8 mouse cellular contexts compared by ENCODE assay signal in the genomic region with DNA sequence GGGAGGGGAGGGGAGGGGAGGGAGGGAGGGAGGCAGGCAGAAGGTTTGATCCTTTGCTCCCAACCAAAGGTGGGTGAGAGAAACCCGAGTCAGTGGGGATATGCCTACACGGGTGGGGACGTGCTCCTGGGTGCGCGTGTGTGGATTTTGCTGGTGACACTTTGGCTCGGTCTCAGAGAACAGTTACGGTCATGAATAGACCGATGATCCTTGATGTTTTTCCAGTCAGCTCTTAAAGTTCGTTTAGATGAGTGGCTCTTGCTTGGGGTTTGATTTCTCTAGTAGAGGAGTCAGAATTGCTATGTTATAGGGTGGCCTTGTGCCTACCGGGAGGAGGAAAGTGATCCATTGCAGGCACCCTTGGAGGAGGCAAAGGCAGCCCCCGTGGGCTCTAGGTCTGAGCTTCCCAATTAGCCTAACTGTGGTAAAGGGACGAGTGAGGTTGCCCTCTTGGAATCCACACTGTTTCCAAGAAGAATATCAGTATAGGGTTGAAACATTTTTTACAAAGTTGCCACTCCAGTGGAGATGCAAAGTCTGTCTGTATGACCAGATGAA. TPM values are rescaled to one million over a fixed set of nuclear protein-coding genes. Genes with fewer than 3 reads are reported as not detected.
DNase-seq lines count a peak whose midpoint lies in the region; ATAC-seq and TF ChIP-seq lines count a peak whose summit lies in the region.

No protein-coding gene starts in this region.

- WGBS in neural tube, embryonic 11.5 days: 7% methylated on average over 12 of the region's 12 CpGs
- 16% methylated on average over 12 of the region's 12 CpGs for WGBS in intestine, postnatal 0 days
- 17% methylated on average over 12 of the region's 12 CpGs for WGBS in small intestine, adult 2 months

- peak overlapping the region; percentile 70 for H3K4me2 ChIP-seq in neural tube, embryonic 11.5 days (ENCODE audit: low read depth)
- peak overlapping the region; percentile 98 for H3K4me2 ChIP-seq in intestine, postnatal 0 days (replicated peaks; ENCODE audit: low read depth)

- no peak for ATAC-seq in neural tube, embryonic 11.5 days (ENCODE audit: insufficient read depth, low FRiP score, low TSS enrichment)
- ATAC-seq in intestine, postnatal 0 days: no peak

- no peaks in the 10 kb centered on the region for H3K9me3 ChIP-seq in neural tube, embryonic 11.5 days (ENCODE audit: control insufficient read depth, low read length)
- H3K9me3 ChIP-seq in intestine, postnatal 0 days (ENCODE audit: control insufficient read depth): no peaks in the 10 kb centered on the region

- TF ChIP-seq POLR2A in small intestine, adult 2 months (IDR thresholded peaks at IDR 0.05; ENCODE audit: low read depth, low read length): no peak

- TF ChIP-seq CTCF in intestine, postnatal 0 days (IDR thresholded peaks at IDR 0.05; ENCODE audit: low read depth): no peak
- TF ChIP-seq CTCF in small intestine, adult 2 months (IDR thresholded peaks at IDR 0.05; ENCODE audit: extremely low read depth, insufficient read length, insufficient replicate concordance, low read depth, low read length): no peak

- peaks cover 8% of the 10 kb centered on the region for H3K4me1 ChIP-seq in neural tube, embryonic 11.5 days (ENCODE audit: control insufficient read depth, insufficient read depth, low read length)
- no peaks in the 10 kb centered on the region for H3K4me1 ChIP-seq in intestine, postnatal 0 days (replicated peaks; ENCODE audit: control insufficient read depth, insufficient read depth, low read length)
- H3K4me1 ChIP-seq in small intestine, adult 2 months (ENCODE audit: control insufficient read depth, insufficient read depth, insufficient read length, low read length): peaks cover 4% of the 10 kb centered on the region; the same call in 1 of the 2 replicates

- H3K27ac ChIP-seq in neural tube, embryonic 11.5 days (ENCODE audit: low read depth, low read length): no peak overlapping the region
- H3K27ac ChIP-seq in intestine, postnatal 0 days (ENCODE audit: low read depth, low read length): no peak overlapping the region
- H3K27ac ChIP-seq in small intestine, adult 2 months (ENCODE audit: insufficient read depth, low read depth, low read length): peak overlapping the region; percentile 31

- H3K36me3 ChIP-seq in neural tube, embryonic 11.5 days (ENCODE audit: control insufficient read depth, insufficient read depth, low read length): no peaks in the 10 kb centered on the region
- peaks cover 6% of the 10 kb centered on the region; the same call in 1 of the 2 replicates for H3K36me3 ChIP-seq in intestine, postnatal 0 days (ENCODE audit: control insufficient read depth, insufficient read depth)
- H3K36me3 ChIP-seq in small intestine, adult 2 months (ENCODE audit: control insufficient read depth, insufficient read depth, low read length): peaks cover 2% of the 10 kb centered on the region; the same call in 1 of the 2 replicates

- H3K9ac ChIP-seq in neural tube, embryonic 11.5 days (ENCODE audit: low read length): 0 out of 2 replicates have a peak overlapping the region, but pooled peaks have one; percentile 24
- peak overlapping the region; percentile 48; the same call in 1 of the 2 replicates for H3K9ac ChIP-seq in intestine, postnatal 0 days (ENCODE audit: low read depth, low read length)

- peak overlapping the region; percentile 67 for H3K4me3 ChIP-seq in neural tube, embryonic 11.5 days (ENCODE audit: low read depth, low read length)
- peak overlapping the region; percentile 62 for H3K4me3 ChIP-seq in intestine, postnatal 0 days (ENCODE audit: low read depth, low read length)
- H3K4me3 ChIP-seq in small intestine, adult 2 months (ENCODE audit: low read depth, low read length): peak overlapping the region; percentile 55

- peak; percentile 23 for DNase-seq in adrenal gland, postnatal 14 days
- no peak for DNase-seq in adrenal gland, postnatal 10 days
- no peak for DNase-seq in neural tube, embryonic 11.5 days (ENCODE audit: low spot score)
- DNase-seq in neural tube, embryonic 10.5 days (ENCODE audit: extremely low spot score, low spot score): no peak
- no peak for DNase-seq in ovary, postnatal 10 days (ENCODE audit: low spot score)
- DNase-seq in right cerebral cortex, postnatal 25 days: no peak

- no peaks in the 10 kb centered on the region for H3K27me3 ChIP-seq in neural tube, embryonic 11.5 days (ENCODE audit: control insufficient read depth, insufficient read depth, low read length)
- no peaks in the 10 kb centered on the region for H3K27me3 ChIP-seq in intestine, postnatal 0 days (replicated peaks; ENCODE audit: control insufficient read depth, insufficient read depth, low read length)
- H3K27me3 ChIP-seq in small intestine, adult 2 months (ENCODE audit: control insufficient read depth, insufficient read depth, low read length): no peaks in the 10 kb centered on the region

RNA-seq across cellular contexts. Expression of gene 1700056E22Rik, which starts 1.3 kb away (rescaled TPM):
- total RNA-seq in adrenal gland, postnatal 14 days (2021): 5.4 and 5.7 TPM in 2 replicates
- 1 to 10 TPM; 6.2 to 6.3 TPM for total RNA-seq in adrenal gland, postnatal 10 days (2021)
- 0.87 and 1.9 TPM in 2 replicates for polyA plus RNA-seq in neural tube, embryonic 11.5 days (2014; fragmentation: Nextera tagmentation; extraction: Ambion mirVana)
- 1.2 and 1.5 TPM in 2 replicates for polyA plus RNA-seq in intestine, postnatal 0 days (2015; fragmentation: Nextera tagmentation; extraction: Ambion mirVana)
- 0.19 and 1.6 TPM in 2 replicates for polyA plus RNA-seq in small intestine, adult 2 months (2012; rRNA removed)

RNA-seq across cellular contexts. Expression of gene Dusp10, which starts 22.3 kb away (rescaled TPM):
- 19.0 and 19.6 TPM in 2 replicates for total RNA-seq in adrenal gland, postnatal 14 days (2021)
- total RNA-seq in adrenal gland, postnatal 10 days (2021): 10 to 100 TPM; 17.4 to 30.9 TPM
- 5.8 and 6.5 TPM in 2 replicates for polyA plus RNA-seq in neural tube, embryonic 11.5 days (2014; fragmentation: Nextera tagmentation; extraction: Ambion mirVana)
- polyA plus RNA-seq in intestine, postnatal 0 days (2015; fragmentation: Nextera tagmentation; extraction: Ambion mirVana): 6.5 and 8.1 TPM in 2 replicates
- polyA plus RNA-seq in small intestine, adult 2 months (2012; rRNA removed): 7.6 and 26.9 TPM in 2 replicates
